Mouse (Mus musculus): ENCODE measurements around the gene Ppp1r15b. TPM values are rescaled to one million over a fixed set of nuclear protein-coding genes. Genes with fewer than 3 reads are reported as not detected.
A peak's percentile ranks its signal among the peaks of the same experiment; 100 is the strongest.

Ppp1r15b gene
- polyA plus RNA-seq, 2 experiments: 26.9 to 33.4 TPM

DNA sequence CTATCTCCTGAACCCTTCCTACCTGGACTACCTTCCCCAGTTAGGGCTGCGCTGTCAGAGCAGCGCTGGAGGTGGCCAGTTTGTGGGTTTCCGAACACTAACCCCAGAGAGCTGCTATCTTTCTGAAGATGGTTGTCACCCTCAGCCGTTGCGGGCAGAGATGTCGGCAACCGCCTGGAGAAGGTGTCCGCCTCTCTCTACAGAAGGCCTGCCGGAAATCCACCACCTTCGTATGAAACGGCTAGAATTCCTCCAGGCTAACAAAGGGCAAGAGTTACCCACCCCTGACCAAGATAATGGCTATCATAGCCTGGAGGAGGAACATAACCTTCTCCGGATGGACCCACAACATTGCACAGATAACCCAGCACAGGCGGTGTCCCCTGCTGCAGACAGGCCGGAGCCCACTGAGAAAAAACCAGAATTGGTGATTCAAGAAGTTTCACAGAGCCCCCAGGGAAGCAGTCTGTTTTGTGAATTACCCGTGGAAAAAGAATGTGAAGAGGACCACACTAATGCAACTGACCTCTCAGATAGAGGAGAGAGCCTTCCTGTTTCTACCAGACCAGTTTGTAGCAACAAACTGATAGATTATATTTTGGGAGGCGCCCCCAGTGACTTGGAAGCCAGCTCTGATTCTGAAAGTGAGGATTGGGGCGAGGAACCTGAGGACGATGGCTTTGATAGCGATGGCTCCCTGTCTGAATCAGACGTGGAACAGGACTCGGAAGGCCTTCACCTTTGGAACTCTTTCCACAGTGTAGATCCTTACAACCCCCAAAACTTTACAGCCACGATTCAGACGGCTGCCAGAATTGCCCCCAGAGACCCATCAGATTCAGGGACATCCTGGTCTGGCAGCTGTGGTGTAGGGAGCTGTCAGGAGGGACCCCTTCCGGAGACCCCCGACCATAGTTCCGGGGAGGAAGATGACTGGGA, 1.7 kb downstream of the Ppp1r15b start:
- Histone ChIP-seq H3K27me3 (ENCODE audit: control insufficient read depth, insufficient read depth, low read length) (no peaks in the 10 kb centered on the region), H3K9me3 (ENCODE audit: control insufficient read depth, low read length) (no peaks in the 10 kb centered on the region), H3K9ac (replicated peaks) (peak overlapping the region; percentile 100), H3K36me3 (replicated peaks; ENCODE audit: control insufficient read depth, insufficient read depth, low read depth) (peaks cover 51% of the 10 kb centered on the region), H3K4me2 (ENCODE audit: low read depth) (peak overlapping the region; percentile 79), H3K4me3 (ENCODE audit: insufficient read depth in 1 of 2, low read depth in 2 of 2, low read length in 2 of 2) (peak overlapping the region; percentile 88 to 89), H3K4me1 (replicated peaks; ENCODE audit: control insufficient read depth in 2 of 2, insufficient read depth in 2 of 2, low read length in 1 of 2) (peaks cover 20 to 26% of the 10 kb centered on the region in 2 experiments), H3K27ac (peak overlapping the region; percentile 93)
- DNase-seq (ENCODE audit: low read depth in 3 of 3, low spot score in 3 of 3) (peak in 1 of 3 experiments; percentile 37), ATAC-seq (ENCODE audit: insufficient read depth) (no peak)
- TF ChIP-seq CTCF (IDR thresholded peaks at IDR 0.05; ENCODE audit: low read depth): no peak
- 0 out of 2 replicates have a peak, but pooled peaks have one; percentile 22 for TF ChIP-seq EP300 (IDR thresholded peaks at IDR 0.05; ENCODE audit: low read depth)
- 2% methylated on average over 26 of the region's 26 CpGs for WGBS (ENCODE audit: insufficient replicate concordance)

- Histone ChIP-seq H3K4me1 (replicated peaks; ENCODE audit: control insufficient read depth in 2 of 2, insufficient read depth in 2 of 2, low read length in 1 of 2) (peaks cover 20 to 26% of the 10 kb centered on the region in 2 experiments), H3K9me3 (ENCODE audit: control insufficient read depth, low read length) (no peaks in the 10 kb centered on the region), H3K36me3 (replicated peaks; ENCODE audit: control insufficient read depth, insufficient read depth, low read depth) (peaks cover 59% of the 10 kb centered on the region), H3K9ac (replicated peaks) (peak overlapping the region; percentile 100), H3K27ac (peak overlapping the region; percentile 93), H3K27me3 (ENCODE audit: control insufficient read depth, insufficient read depth, low read length) (no peaks in the 10 kb centered on the region), H3K4me3 (ENCODE audit: insufficient read depth in 1 of 2, low read depth in 2 of 2, low read length in 2 of 2) (peak overlapping the region; percentile 88 to 89), H3K4me2 (ENCODE audit: low read depth) (peak overlapping the region; percentile 79)
- ATAC-seq (ENCODE audit: insufficient read depth): peak; percentile 4; the same call in 1 of the 2 replicates
- peak; percentile 72 to 84 (median 77) for DNase-seq (ENCODE audit: low read depth in 3 of 3, low spot score in 3 of 3)
- WGBS (ENCODE audit: insufficient replicate concordance): 4% methylated on average over 2 of the region's 2 CpGs
- TF ChIP-seq EP300 (IDR thresholded peaks at IDR 0.05; ENCODE audit: low read depth) (peak; percentile 80), CTCF (IDR thresholded peaks at IDR 0.05; ENCODE audit: low read depth) (no peak)
Measured at GRCm38 (mm10) chr1:133133425-133133824, 2.5 kb downstream of the Ppp1r15b start.

- TF ChIP-seq EP300 (IDR thresholded peaks at IDR 0.05; ENCODE audit: low read depth) (no peak), CTCF (IDR thresholded peaks at IDR 0.05; ENCODE audit: low read depth) (no peak)
- peak overlapping the region; percentile 93 for H3K27ac ChIP-seq
- H3K9ac ChIP-seq (replicated peaks): peak overlapping the region; percentile 100
- ATAC-seq (ENCODE audit: insufficient read depth) (no peak), DNase-seq (ENCODE audit: low read depth in 3 of 3, low spot score in 3 of 3) (peak in 2 of 3 experiments; percentile 32 to 46)
- H3K4me2 ChIP-seq (ENCODE audit: low read depth): peak overlapping the region; percentile 79
- H3K36me3 ChIP-seq (replicated peaks; ENCODE audit: control insufficient read depth, insufficient read depth, low read depth): peaks cover 65% of the 10 kb centered on the region
- H3K4me1 ChIP-seq (replicated peaks; ENCODE audit: control insufficient read depth in 2 of 2, insufficient read depth in 2 of 2, low read length in 1 of 2): peaks cover 20 to 24% of the 10 kb centered on the region in 2 experiments
- no peaks in the 10 kb centered on the region for H3K9me3 ChIP-seq (ENCODE audit: control insufficient read depth, low read length)
- under 1% methylated on average over 4 of the region's 4 CpGs for WGBS (ENCODE audit: insufficient replicate concordance)
- H3K27me3 ChIP-seq (ENCODE audit: control insufficient read depth, insufficient read depth, low read length): no peaks in the 10 kb centered on the region
- H3K4me3 ChIP-seq (ENCODE audit: insufficient read depth in 1 of 2, low read depth in 2 of 2, low read length in 2 of 2): peak overlapping the region; percentile 88 to 89
Measured at GRCm38 (mm10) chr1:133134071-133134470, 3.1 kb downstream of the Ppp1r15b start.

DNA sequence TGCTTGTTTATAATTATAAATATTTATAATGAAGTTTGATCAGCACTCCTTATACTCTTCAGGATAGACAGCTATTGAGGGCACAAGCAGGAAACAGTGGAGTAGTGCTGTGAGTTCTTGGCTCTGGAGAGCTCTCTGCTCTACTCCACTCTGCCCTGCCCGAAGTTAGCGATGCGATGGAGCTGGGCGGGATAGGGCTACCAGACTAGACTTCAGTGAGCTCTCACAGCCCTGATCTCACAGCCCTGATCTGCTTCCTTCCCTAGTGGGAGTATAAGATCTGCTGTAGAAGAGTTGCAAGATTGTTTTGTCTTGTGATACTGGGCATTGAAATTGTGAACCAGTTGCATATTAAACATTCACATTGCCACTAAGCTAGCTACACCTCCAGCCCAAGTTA, 3.9 kb downstream of the Ppp1r15b start:
- no peaks in the 10 kb centered on the region for H3K9me3 ChIP-seq (ENCODE audit: control insufficient read depth, low read length)
- peaks cover 12 to 16% of the 10 kb centered on the region in 2 experiments for H3K4me1 ChIP-seq (replicated peaks; ENCODE audit: control insufficient read depth in 2 of 2, insufficient read depth in 2 of 2, low read length in 1 of 2)
- DNase-seq (ENCODE audit: low read depth in 3 of 3, low spot score in 3 of 3): peak in 1 of 3 experiments; percentile 35
- no peak for ATAC-seq (ENCODE audit: insufficient read depth)
- H3K4me2 ChIP-seq (ENCODE audit: low read depth): peak overlapping the region; percentile 79
- peak overlapping the region; percentile 88 to 89 for H3K4me3 ChIP-seq (ENCODE audit: insufficient read depth in 1 of 2, low read depth in 2 of 2, low read length in 2 of 2)
- WGBS (ENCODE audit: insufficient replicate concordance): 12% methylated on average over 4 of the region's 4 CpGs
- H3K27me3 ChIP-seq (ENCODE audit: control insufficient read depth, insufficient read depth, low read length): no peaks in the 10 kb centered on the region
- TF ChIP-seq CTCF (IDR thresholded peaks at IDR 0.05; ENCODE audit: low read depth) (no peak), EP300 (IDR thresholded peaks at IDR 0.05; ENCODE audit: low read depth) (no peak)
- peak overlapping the region; percentile 100 for H3K9ac ChIP-seq (replicated peaks)
- no peak overlapping the region for H3K27ac ChIP-seq
- H3K36me3 ChIP-seq (replicated peaks; ENCODE audit: control insufficient read depth, insufficient read depth, low read depth): peaks cover 72% of the 10 kb centered on the region

- H3K27ac ChIP-seq: no peak overlapping the region
- peaks cover 81% of the 10 kb centered on the region for H3K36me3 ChIP-seq (replicated peaks; ENCODE audit: control insufficient read depth, insufficient read depth, low read depth)
- DNase-seq (ENCODE audit: low read depth in 3 of 3, low spot score in 3 of 3): no peak
Measured at GRCm38 (mm10) chr1:133135808-133136207, 4.9 kb downstream of the Ppp1r15b start.

More at GRCm38 (mm10) chr1:133135808-133136207, 4.9 kb downstream of the Ppp1r15b start:
- Histone ChIP-seq H3K9ac (replicated peaks) (peak overlapping the region; percentile 41), H3K27me3 (ENCODE audit: control insufficient read depth, insufficient read depth, low read length) (no peaks in the 10 kb centered on the region), H3K4me3 (ENCODE audit: insufficient read depth in 1 of 2, low read depth in 2 of 2, low read length in 2 of 2) (peak overlapping the region; percentile 39 to 89), H3K9me3 (ENCODE audit: control insufficient read depth, low read length) (no peaks in the 10 kb centered on the region), H3K4me1 (replicated peaks; ENCODE audit: control insufficient read depth in 2 of 2, insufficient read depth in 2 of 2, low read length in 1 of 2) (peaks cover 5 to 8% of the 10 kb centered on the region in 2 experiments), H3K4me2 (ENCODE audit: low read depth) (peak overlapping the region; percentile 79)
- WGBS (ENCODE audit: insufficient replicate concordance): 35% methylated on average over 5 of the region's 5 CpGs
- ATAC-seq (ENCODE audit: insufficient read depth): no peak
- no peak for TF ChIP-seq EP300 (IDR thresholded peaks at IDR 0.05; ENCODE audit: low read depth)
- TF ChIP-seq CTCF (IDR thresholded peaks at IDR 0.05; ENCODE audit: low read depth): no peak

Data from liver, embryonic 14.5 days (tissue).